Mouse (Mus musculus) adrenal gland, postnatal 36 days (tissue): ENCODE measurements around the gene Klrd1. TPM values are rescaled to one million over a fixed set of nuclear protein-coding genes. Genes with fewer than 3 reads are reported as not detected.

Experiments used
- total RNA-seq, 2 experiments: library from RNA; stranded (reverse); gene quantifications; 2 replicates each; pipeline ENCODE4 v1.2.3; 2021

Gene Klrd1
- total RNA-seq, 2 experiments from 2014 or later = not detected

Other genes starting within 250 kb of the Klrd1 start
- 1 to 10 TPM in 1 of 2 experiments, under 1 TPM in 1; 0.93 to 1.4 TPM for gene Clec12a, start 249.1 kb upstream of the Klrd1 start, total RNA-seq
- gene Clec12b, start 205.9 kb upstream of the Klrd1 start, total RNA-seq = not detected
- 1 to 10 TPM in 1 of 2 experiments, under 1 TPM in 1; 0.56 to 1.2 TPM for gene Clec1b, start 194.5 kb upstream of the Klrd1 start, total RNA-seq
- under 1 TPM; 0.13 to 0.17 TPM for gene Clec9a, start 182.9 kb upstream of the Klrd1 start, total RNA-seq
- 1 to 10 TPM; 3.4 to 9.7 TPM for gene Clec1a, start 139.8 kb upstream of the Klrd1 start, total RNA-seq
- under 1 TPM in 1 of 2 experiments, not detected in 1; 0.40 TPM for gene Olr1, start 84.6 kb upstream of the Klrd1 start, total RNA-seq
- not detected for gene Tmem52b, start 79.2 kb upstream of the Klrd1 start, total RNA-seq
- 100 to 1,000 TPM; 237 to 286 TPM for gene Gabarapl1, start 58.6 kb upstream of the Klrd1 start, total RNA-seq
- under 1 TPM in 1 of 2 experiments, not detected in 1; 0.30 TPM for gene Klre1, start 13.9 kb upstream of the Klrd1 start, total RNA-seq
- gene Klrk1, start 32.1 kb downstream of the Klrd1 start, total RNA-seq = under 1 TPM; 0.10 to 0.72 TPM
- not detected for gene Klrc3, start 51.6 kb downstream of the Klrd1 start, total RNA-seq
- gene Klrc2, start 68.9 kb downstream of the Klrd1 start, total RNA-seq = not detected
- not detected for gene Klrc1, start 87.2 kb downstream of the Klrd1 start, total RNA-seq
- gene Klri1, start 125.3 kb downstream of the Klrd1 start, total RNA-seq = not detected
- not detected for gene Klri2, start 148.7 kb downstream of the Klrd1 start, total RNA-seq
- not detected for gene Gm156, start 192.5 kb downstream of the Klrd1 start, total RNA-seq